ENCODE assay signal across 7 mouse cellular contexts in the genomic region with DNA sequence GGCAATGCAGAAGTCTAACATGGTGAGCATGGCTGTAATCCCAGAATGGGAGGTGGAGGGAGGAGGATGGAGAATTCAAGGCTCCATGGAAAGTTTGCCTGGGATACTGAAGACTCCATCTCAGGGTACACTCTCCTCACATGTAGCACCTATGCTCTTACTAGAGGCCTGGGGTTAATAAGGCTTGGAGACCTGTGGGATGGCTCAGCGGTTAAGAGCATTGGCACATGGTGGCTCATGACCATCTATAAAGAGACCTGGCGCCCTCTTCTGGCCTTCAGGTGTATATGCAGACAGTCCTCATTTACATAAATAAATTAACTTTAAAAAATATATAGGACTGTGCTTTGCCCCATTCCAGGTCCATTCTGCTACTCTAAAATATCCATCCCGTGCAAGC. TPM values are rescaled to one million over a fixed set of nuclear protein-coding genes. Genes with fewer than 3 reads are reported as not detected.
DNase-seq lines count a peak whose midpoint lies in the region; ATAC-seq and TF ChIP-seq lines count a peak whose summit lies in the region.

No protein-coding gene starts in this region.

- H3K4me3 ChIP-seq in liver, adult 2 months (ENCODE audit: insufficient read depth, low read depth, low read length), result no peak overlapping the region
- H3K4me3 ChIP-seq in liver, embryonic 11.5 days (ENCODE audit: low read depth, low read length), result no peak overlapping the region
- H3K4me3 ChIP-seq in MEL (ENCODE audit: control insufficient read depth in 1 of 2, insufficient read depth in 1 of 2, low read depth in 2 of 2, low read length in 2 of 2), result peak overlapping the region; percentile 52 to 60
- no peak overlapping the region for H3K4me3 ChIP-seq in bone marrow macrophage, adult 2 months (ENCODE audit: insufficient read depth, low read length)

- H3K27ac ChIP-seq in liver, adult 2 months (replicated peaks; ENCODE audit: insufficient read depth, low read depth, low read length), result no peak overlapping the region
- no peak overlapping the region for H3K27ac ChIP-seq in liver, embryonic 11.5 days (ENCODE audit: low read depth, low read length)
- no peak overlapping the region for H3K27ac ChIP-seq in MEL (ENCODE audit: control insufficient read depth, low read depth, low read length)
- no peak overlapping the region for H3K27ac ChIP-seq in bone marrow macrophage, adult 2 months (ENCODE audit: insufficient read depth, low read depth, low read length)

- no peak for TF ChIP-seq POLR2A in liver, adult 2 months (IDR thresholded peaks at IDR 0.05; ENCODE audit: extremely low read depth, insufficient read depth, low read length)
- peak in 1 of 2 experiments; percentile 29; a peak in 1 of 4 replicates for TF ChIP-seq POLR2A in MEL (IDR thresholded peaks at IDR 0.05; ENCODE audit: control insufficient read depth in 1 of 2, insufficient read depth in 1 of 2, low read depth in 1 of 2, low read length in 2 of 2, poor library complexity in 1 of 2)
- TF ChIP-seq POLR2A in bone marrow macrophage, adult 2 months (IDR thresholded peaks at IDR 0.05; ENCODE audit: borderline replicate concordance, low read depth, low read length), result no peak

- H3K9me3 ChIP-seq in liver, embryonic 11.5 days (ENCODE audit: control insufficient read depth, low read length), result no peaks in the 10 kb centered on the region
- no peaks in the 10 kb centered on the region for H3K9me3 ChIP-seq in MEL (replicated peaks; ENCODE audit: insufficient read depth, low read length)

- no peak overlapping the region for H3K9ac ChIP-seq in liver, adult 2 months (ENCODE audit: low read depth, low read length)
- H3K9ac ChIP-seq in liver, embryonic 11.5 days (ENCODE audit: low read depth, low read length), result no peak overlapping the region
- H3K9ac ChIP-seq in MEL (ENCODE audit: control insufficient read depth, low read depth, low read length, poor library complexity, severe bottlenecking), result peak overlapping the region; percentile 69; the same call in 1 of the 2 replicates

- H3K4me2 ChIP-seq in liver, embryonic 11.5 days, result no peak overlapping the region

- no peaks in the 10 kb centered on the region for H3K36me3 ChIP-seq in liver, adult 2 months (ENCODE audit: control insufficient read depth, insufficient read depth, low read length)
- H3K36me3 ChIP-seq in liver, embryonic 11.5 days (ENCODE audit: control insufficient read depth, insufficient read depth, low read length), result no peaks in the 10 kb centered on the region
- H3K36me3 ChIP-seq in MEL (ENCODE audit: control insufficient read depth in 1 of 2, insufficient read depth in 2 of 2, low read length in 2 of 2), result peaks cover 0 to 19% of the 10 kb centered on the region in 2 experiments; a peak in 2 of 4 replicates

- no peaks in the 10 kb centered on the region; the same call in 1 of the 2 replicates for H3K4me1 ChIP-seq in liver, adult 2 months (ENCODE audit: control insufficient read depth, insufficient read depth, low read length)
- H3K4me1 ChIP-seq in liver, embryonic 11.5 days (replicated peaks; ENCODE audit: control insufficient read depth, insufficient read depth, low read length), result peaks cover 5% of the 10 kb centered on the region
- H3K4me1 ChIP-seq in MEL (ENCODE audit: control insufficient read depth in 1 of 2, insufficient read depth in 2 of 2, low read length in 2 of 2), result peaks cover 0 to 17% of the 10 kb centered on the region in 2 experiments; a peak in 3 of 4 replicates
- H3K4me1 ChIP-seq in bone marrow macrophage, adult 2 months (ENCODE audit: control insufficient read depth, insufficient read depth, low read length), result no peaks in the 10 kb centered on the region

- DNase-seq in liver, adult 2 months (ENCODE audit: extremely low read depth, low read depth, low spot score), result peak; percentile 54
- DNase-seq in liver, embryonic 11.5 days (ENCODE audit: low spot score), result no peak
- peak; percentile 92 for DNase-seq in MEL (ENCODE audit: low read depth, low spot score)
- DNase-seq in mesoderm, embryonic 11.5 days (ENCODE audit: low read depth, low spot score), result peak; percentile 40
- no peak for DNase-seq in frontal cortex, postnatal 36 days (ENCODE audit: low spot score in 2 of 2)

- peaks cover 4% of the 10 kb centered on the region for H3K79me2 ChIP-seq in liver, adult 2 months (ENCODE audit: control insufficient read depth, insufficient read depth, low read length)
- H3K79me2 ChIP-seq in MEL (ENCODE audit: control insufficient read depth, insufficient read depth, low read length, poor library complexity), result peaks cover 12% of the 10 kb centered on the region

- no peaks in the 10 kb centered on the region for H3K27me3 ChIP-seq in liver, adult 2 months (ENCODE audit: control insufficient read depth, insufficient read depth, low read length)
- H3K27me3 ChIP-seq in liver, embryonic 11.5 days (replicated peaks; ENCODE audit: control insufficient read depth, insufficient read depth, low read length), result no peaks in the 10 kb centered on the region
- H3K27me3 ChIP-seq in MEL (ENCODE audit: control insufficient read depth in 1 of 2, insufficient read depth in 2 of 2, low read length in 2 of 2), result peaks cover 6 to 8% of the 10 kb centered on the region in 2 experiments

- WGBS in liver, adult 2 months, result 32% methylated on average over 3 of the region's 3 CpGs
- 33% methylated on average over 3 of the region's 3 CpGs for WGBS in liver, embryonic 11.5 days

- no peak for TF ChIP-seq EP300 in MEL (IDR thresholded peaks at IDR 0.05; ENCODE audit: low read depth in 1 of 2, low read length in 2 of 2)

- peak; percentile 63 for TF ChIP-seq RAD21 in MEL (IDR thresholded peaks at IDR 0.05; ENCODE audit: low read depth, low read length)

- TF ChIP-seq CTCF in liver, adult 2 months (IDR thresholded peaks at IDR 0.05; ENCODE audit: low read depth, low read length), result peak; percentile 38; the same call in 1 of the 2 replicates
- TF ChIP-seq CTCF in MEL (IDR thresholded peaks at IDR 0.05 in 2 of 3, conservative IDR thresholded peaks at IDR 0.05 in 1 of 3; ENCODE audit: control insufficient read depth in 1 of 3, insufficient read depth in 1 of 3, low read depth in 2 of 3, low read length in 3 of 3, poor library complexity in 1 of 3, severe bottlenecking in 1 of 3), result peak; percentile 53 to 77 (median 54)
- peak; percentile 21; the same call in 1 of the 2 replicates for TF ChIP-seq CTCF in bone marrow macrophage, adult 2 months (IDR thresholded peaks at IDR 0.05; ENCODE audit: low read depth, low read length)

- no peak; the same call in 1 of the 2 replicates for ATAC-seq in liver, embryonic 11.5 days (replicated peaks; ENCODE audit: low FRiP score)
- ATAC-seq in erythroid progenitor cell, adult 5-6 weeks (replicated peaks; ENCODE audit: low FRiP score, poor library complexity, severe bottlenecking), result peak; percentile 60

RNA-seq across cellular contexts. Expression of a gene that starts 3.1 kb away (rescaled TPM):
- 10.0 and 10.3 TPM in 2 replicates for total RNA-seq in liver, adult 2 months (2014; rRNA removed)
- polyA plus RNA-seq in liver, adult 2 months (2012; rRNA removed), result 4.3 and 5.4 TPM in 2 replicates
- polyA plus RNA-seq in liver, embryonic 11.5 days (2014; fragmentation: Nextera tagmentation; extraction: Ambion mirVana), result 85.8 and 91.9 TPM in 2 replicates
- 67.7 and 76.1 TPM in 2 replicates for total RNA-seq in MEL (2012; rRNA removed)
- polyA plus RNA-seq in MEL (2012; ENCODE audit: insufficient read depth in 1 of 2, insufficient read length in 2 of 2, low read depth in 1 of 2, low replicate concordance in 2 of 2, missing spikeins in 1 of 2), result 10 to 100 TPM in 1 of 2 experiments, not detected in 1; 49.6 TPM
- 12.1 and 15.0 TPM in 2 replicates for polyA plus RNA-seq in bone marrow macrophage, adult 2 months (2012; ENCODE audit: insufficient read depth, insufficient read length, missing spikeins)
- total RNA-seq in erythroid progenitor cell, adult 5-6 weeks (2015; ENCODE audit: low replicate concordance), result 9.4 and 26.4 TPM in 2 replicates
- total RNA-seq in erythroid progenitor cell, adult 5-6 weeks (2017; ENCODE audit: low replicate concordance), result 6.0 and 14.2 TPM in 2 replicates

RNA-seq across cellular contexts. Expression of a gene that starts 38.3 kb away (rescaled TPM):
- total RNA-seq in liver, adult 2 months (2014; rRNA removed), result not detected in 2 replicates
- polyA plus RNA-seq in liver, adult 2 months (2012; rRNA removed), result 0.09 and 0.13 TPM in 2 replicates
- polyA plus RNA-seq in liver, embryonic 11.5 days (2014; fragmentation: Nextera tagmentation; extraction: Ambion mirVana), result 13.0 and 14.2 TPM in 2 replicates
- total RNA-seq in MEL (2012; rRNA removed), result not detected in 2 replicates
- polyA plus RNA-seq in MEL (2012; ENCODE audit: insufficient read depth in 1 of 2, insufficient read length in 2 of 2, low read depth in 1 of 2, low replicate concordance in 2 of 2, missing spikeins in 1 of 2), result not detected
- polyA plus RNA-seq in bone marrow macrophage, adult 2 months (2012; ENCODE audit: insufficient read depth, insufficient read length, missing spikeins), result not detected in 2 replicates
- not detected in 2 replicates for total RNA-seq in erythroid progenitor cell, adult 5-6 weeks (2015; ENCODE audit: low replicate concordance)
- not detected in 2 replicates for total RNA-seq in erythroid progenitor cell, adult 5-6 weeks (2017; ENCODE audit: low replicate concordance)

RNA-seq across cellular contexts. Expression of a gene that starts 39.2 kb away (rescaled TPM):
- total RNA-seq in liver, adult 2 months (2014; rRNA removed), result 4.2 and 4.8 TPM in 2 replicates
- 1.2 and 1.5 TPM in 2 replicates for polyA plus RNA-seq in liver, adult 2 months (2012; rRNA removed)
- 4.4 and 5.0 TPM in 2 replicates for polyA plus RNA-seq in liver, embryonic 11.5 days (2014; fragmentation: Nextera tagmentation; extraction: Ambion mirVana)
- total RNA-seq in MEL (2012; rRNA removed), result 2.5 and 2.7 TPM in 2 replicates
- polyA plus RNA-seq in MEL (2012; ENCODE audit: insufficient read depth in 1 of 2, insufficient read length in 2 of 2, low read depth in 1 of 2, low replicate concordance in 2 of 2, missing spikeins in 1 of 2), result 1 to 10 TPM in 1 of 2 experiments, not detected in 1; 3.5 TPM
- polyA plus RNA-seq in bone marrow macrophage, adult 2 months (2012; ENCODE audit: insufficient read depth, insufficient read length, missing spikeins), result 2.6 and 4.0 TPM in 2 replicates
- 1.7 and 4.7 TPM in 2 replicates for total RNA-seq in erythroid progenitor cell, adult 5-6 weeks (2015; ENCODE audit: low replicate concordance)
- 5.0 and 6.9 TPM in 2 replicates for total RNA-seq in erythroid progenitor cell, adult 5-6 weeks (2017; ENCODE audit: low replicate concordance)

RNA-seq across cellular contexts. Expression of a gene that starts 39.3 kb away (rescaled TPM):
- total RNA-seq in liver, adult 2 months (2014; rRNA removed), result 2.3 and 3.7 TPM in 2 replicates
- polyA plus RNA-seq in liver, adult 2 months (2012; rRNA removed), result 5.3 and 7.7 TPM in 2 replicates
- polyA plus RNA-seq in liver, embryonic 11.5 days (2014; fragmentation: Nextera tagmentation; extraction: Ambion mirVana), result 10.3 and 12.4 TPM in 2 replicates
- total RNA-seq in MEL (2012; rRNA removed), result 11.5 and 14.9 TPM in 2 replicates
- 10 to 100 TPM in 1 of 2 experiments, not detected in 1; 27.1 TPM for polyA plus RNA-seq in MEL (2012; ENCODE audit: insufficient read depth in 1 of 2, insufficient read length in 2 of 2, low read depth in 1 of 2, low replicate concordance in 2 of 2, missing spikeins in 1 of 2)
- polyA plus RNA-seq in bone marrow macrophage, adult 2 months (2012; ENCODE audit: insufficient read depth, insufficient read length, missing spikeins), result 1.9 and 2.3 TPM in 2 replicates
- total RNA-seq in erythroid progenitor cell, adult 5-6 weeks (2015; ENCODE audit: low replicate concordance), result 6.1 and 15.5 TPM in 2 replicates
- total RNA-seq in erythroid progenitor cell, adult 5-6 weeks (2017; ENCODE audit: low replicate concordance), result 6.5 and 10.5 TPM in 2 replicates

RNA-seq across cellular contexts. Expression of a gene that starts 48.7 kb away (rescaled TPM):
- total RNA-seq in liver, adult 2 months (2014; rRNA removed), result 84.9 and 96.4 TPM in 2 replicates
- 22.5 and 34.0 TPM in 2 replicates for polyA plus RNA-seq in liver, adult 2 months (2012; rRNA removed)
- 78.0 and 80.2 TPM in 2 replicates for polyA plus RNA-seq in liver, embryonic 11.5 days (2014; fragmentation: Nextera tagmentation; extraction: Ambion mirVana)
- 55.4 and 65.2 TPM in 2 replicates for total RNA-seq in MEL (2012; rRNA removed)
- polyA plus RNA-seq in MEL (2012; ENCODE audit: insufficient read depth in 1 of 2, insufficient read length in 2 of 2, low read depth in 1 of 2, low replicate concordance in 2 of 2, missing spikeins in 1 of 2), result 10 to 100 TPM; 83.0 to 89.6 TPM
- 88.5 and 105 TPM in 2 replicates for polyA plus RNA-seq in bone marrow macrophage, adult 2 months (2012; ENCODE audit: insufficient read depth, insufficient read length, missing spikeins)
- 268 and 506 TPM in 2 replicates for total RNA-seq in erythroid progenitor cell, adult 5-6 weeks (2015; ENCODE audit: low replicate concordance)
- 686 and 829 TPM in 2 replicates for total RNA-seq in erythroid progenitor cell, adult 5-6 weeks (2017; ENCODE audit: low replicate concordance)

Comparison
In these comparisons a context has a peak if more than half of its experiments do, and no peak if none do; other contexts are left out.
1. DNase-seq: peak in liver, adult 2 months (single experiment), MEL (single experiment) and mesoderm, embryonic 11.5 days (single experiment); none in liver, embryonic 11.5 days (single experiment) and frontal cortex, postnatal 36 days (0 of 2).
2. RNA of a gene that starts 38.3 kb away (polyA plus RNA-seq): 13.0 to 14.2 TPM in liver, embryonic 11.5 days; 0.09 to 0.13 TPM in liver, adult 2 months, not detected in MEL and not detected in bone marrow macrophage, adult 2 months; every median in the first group is over 10 times any median in the second.
3. H3K4me3 ChIP-seq: peak in MEL (2 of 2); none in liver, adult 2 months (single experiment), liver, embryonic 11.5 days (single experiment) and bone marrow macrophage, adult 2 months (single experiment).
4. Peak in every context shown above with its lines, with median percentiles within 50 percentile points of each other: CTCF ChIP-seq.